Mouse (Mus musculus): ENCODE measurements around the gene Dctn3. TPM values are rescaled to one million over a fixed set of nuclear protein-coding genes. Genes with fewer than 3 reads are reported as not detected.

Gene Dctn3
- polyA plus RNA-seq, 1 experiment = 167 TPM

GRCm38 (mm10) chr4:41679291-41679690 is 43.7 kb downstream of the Dctn3 start:
- 34% methylated on average over 2 of the region's 2 CpGs for WGBS
- peaks cover 64% of the 10 kb centered on the region for H3K4me1 ChIP-seq (ENCODE audit: control insufficient read depth, insufficient read depth, low read length)
- H3K27me3 ChIP-seq (ENCODE audit: control insufficient read depth, insufficient read depth, low read length) = no peaks in the 10 kb centered on the region
- DNase-seq = no peak
- H3K4me3 ChIP-seq (replicated peaks; ENCODE audit: insufficient read depth, low read depth, low read length) = no peak overlapping the region
- H3K27ac ChIP-seq (ENCODE audit: insufficient read depth, low read length) = 0 out of 2 replicates have a peak overlapping the region, but pooled peaks have one; percentile 15
- TF ChIP-seq CTCF (IDR thresholded peaks at IDR 0.05; ENCODE audit: borderline replicate concordance, insufficient read depth, low read depth, low read length) = no peak
- no peak for TF ChIP-seq POLR2A (IDR thresholded peaks at IDR 0.05; ENCODE audit: borderline replicate concordance, insufficient read depth, low read length)

DNA sequence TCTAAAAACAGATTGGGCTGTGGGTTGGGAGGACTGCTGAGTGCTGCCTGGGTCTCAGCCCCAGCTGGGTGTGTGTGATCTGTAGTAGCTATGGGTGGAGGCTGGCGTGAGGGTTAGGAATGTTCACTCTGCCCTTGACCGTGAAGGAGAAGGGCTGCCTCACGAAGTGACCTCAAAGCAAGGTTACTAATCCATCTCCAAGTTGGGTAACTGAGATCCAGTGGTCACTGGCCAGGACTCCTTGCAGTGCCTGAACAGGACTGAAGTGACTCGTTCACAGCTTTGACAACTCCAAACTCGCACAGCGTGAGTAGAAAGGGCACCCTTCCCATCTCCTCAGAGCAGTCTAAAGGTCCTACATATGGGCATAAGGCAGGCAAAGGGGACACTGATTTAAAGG is 44.1 kb downstream of the Dctn3 start:
- 0 out of 2 replicates have a peak overlapping the region, but pooled peaks have one; percentile 15 for H3K27ac ChIP-seq (ENCODE audit: insufficient read depth, low read length)
- TF ChIP-seq POLR2A (IDR thresholded peaks at IDR 0.05; ENCODE audit: borderline replicate concordance, insufficient read depth, low read length) (no peak), CTCF (IDR thresholded peaks at IDR 0.05; ENCODE audit: borderline replicate concordance, insufficient read depth, low read depth, low read length) (no peak)
- H3K4me1 ChIP-seq (ENCODE audit: control insufficient read depth, insufficient read depth, low read length) = peaks cover 64% of the 10 kb centered on the region
- no peak overlapping the region for H3K4me3 ChIP-seq (replicated peaks; ENCODE audit: insufficient read depth, low read depth, low read length)
- WGBS = 57% methylated on average over 6 of the region's 6 CpGs
- no peaks in the 10 kb centered on the region for H3K27me3 ChIP-seq (ENCODE audit: control insufficient read depth, insufficient read depth, low read length)
- no peak for DNase-seq

GRCm38 (mm10) chr4:41677006-41677629 is 45.9 kb downstream of the Dctn3 start:
- Histone ChIP-seq H3K4me3 (replicated peaks; ENCODE audit: insufficient read depth, low read depth, low read length) (no peak overlapping the region), H3K4me1 (ENCODE audit: control insufficient read depth, insufficient read depth, low read length) (peaks cover 66% of the 10 kb centered on the region), H3K27me3 (ENCODE audit: control insufficient read depth, insufficient read depth, low read length) (no peaks in the 10 kb centered on the region), H3K27ac (ENCODE audit: insufficient read depth, low read length) (peak overlapping the region; percentile 35)
- peak; percentile 71 to 82 for DNase-seq
- 12% methylated on average over 13 of the region's 13 CpGs for WGBS
- TF ChIP-seq CTCF (IDR thresholded peaks at IDR 0.05; ENCODE audit: borderline replicate concordance, insufficient read depth, low read depth, low read length) (no peak), POLR2A (IDR thresholded peaks at IDR 0.05; ENCODE audit: borderline replicate concordance, insufficient read depth, low read length) (peak; percentile 15; the same call in 1 of the 2 replicates)

DNA sequence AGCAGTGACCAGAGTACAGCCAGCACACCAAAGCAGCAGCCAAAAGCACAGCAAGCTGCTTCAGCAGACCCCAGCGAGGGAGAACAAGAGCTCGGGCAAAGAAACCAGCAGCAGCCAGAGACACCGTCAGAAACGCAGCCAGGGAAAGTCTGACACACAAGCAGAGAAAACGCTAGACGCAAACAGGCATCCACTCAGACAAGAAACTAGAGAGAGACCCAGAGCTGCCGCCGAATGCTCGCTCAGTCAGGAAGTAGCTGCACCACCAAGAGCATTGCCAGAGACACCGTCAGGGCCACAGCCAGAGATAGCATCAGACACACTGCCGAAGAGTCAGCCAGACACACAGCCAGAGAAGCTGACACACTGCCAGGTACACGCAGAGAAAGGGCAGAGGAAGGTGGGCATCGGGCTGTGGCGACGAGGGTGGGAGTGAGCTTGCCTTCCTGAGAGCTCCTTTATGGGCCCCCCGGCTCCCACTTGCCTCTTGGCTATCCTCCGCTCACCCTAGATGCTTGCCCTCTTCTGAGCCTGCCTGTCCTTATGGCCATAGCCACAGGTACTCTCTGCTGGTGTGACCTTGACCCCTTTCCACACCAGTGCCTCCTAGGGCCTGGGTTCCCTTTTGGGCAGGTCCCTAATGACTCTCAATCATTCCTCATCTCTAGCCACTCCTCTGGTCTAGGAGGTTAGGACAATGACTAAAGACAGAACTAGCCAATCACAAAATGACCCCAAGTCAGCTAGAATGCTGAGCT is 46.5 kb downstream of the Dctn3 start:
- Histone ChIP-seq H3K4me1 (ENCODE audit: control insufficient read depth, insufficient read depth, low read length) (peaks cover 60% of the 10 kb centered on the region), H3K27ac (ENCODE audit: insufficient read depth, low read length) (peak overlapping the region; percentile 35), H3K4me3 (replicated peaks; ENCODE audit: insufficient read depth, low read depth, low read length) (peak overlapping the region; percentile 16), H3K27me3 (ENCODE audit: control insufficient read depth, insufficient read depth, low read length) (no peaks in the 10 kb centered on the region)
- peak; percentile 62 to 70 for DNase-seq
- 7% methylated on average over 17 of the region's 17 CpGs for WGBS
- TF ChIP-seq CTCF (IDR thresholded peaks at IDR 0.05; ENCODE audit: borderline replicate concordance, insufficient read depth, low read depth, low read length) (no peak), POLR2A (IDR thresholded peaks at IDR 0.05; ENCODE audit: borderline replicate concordance, insufficient read depth, low read length) (no peak; the same call in 1 of the 2 replicates)

- Histone ChIP-seq H3K4me1 (ENCODE audit: control insufficient read depth, insufficient read depth, low read length) (peaks cover 38% of the 10 kb centered on the region), H3K27ac (ENCODE audit: insufficient read depth, low read length) (no peak overlapping the region), H3K4me3 (replicated peaks; ENCODE audit: insufficient read depth, low read depth, low read length) (no peak overlapping the region), H3K27me3 (ENCODE audit: control insufficient read depth, insufficient read depth, low read length) (no peaks in the 10 kb centered on the region)
- WGBS = 33% methylated on average over 19 of the region's 19 CpGs
- no peak for DNase-seq
- TF ChIP-seq CTCF (IDR thresholded peaks at IDR 0.05; ENCODE audit: borderline replicate concordance, insufficient read depth, low read depth, low read length) (no peak), POLR2A (IDR thresholded peaks at IDR 0.05; ENCODE audit: borderline replicate concordance, insufficient read depth, low read length) (no peak)
These were observed 49.8 kb downstream of the Dctn3 start for GRCm38 (mm10) chr4:41673186-41673585.

DNA sequence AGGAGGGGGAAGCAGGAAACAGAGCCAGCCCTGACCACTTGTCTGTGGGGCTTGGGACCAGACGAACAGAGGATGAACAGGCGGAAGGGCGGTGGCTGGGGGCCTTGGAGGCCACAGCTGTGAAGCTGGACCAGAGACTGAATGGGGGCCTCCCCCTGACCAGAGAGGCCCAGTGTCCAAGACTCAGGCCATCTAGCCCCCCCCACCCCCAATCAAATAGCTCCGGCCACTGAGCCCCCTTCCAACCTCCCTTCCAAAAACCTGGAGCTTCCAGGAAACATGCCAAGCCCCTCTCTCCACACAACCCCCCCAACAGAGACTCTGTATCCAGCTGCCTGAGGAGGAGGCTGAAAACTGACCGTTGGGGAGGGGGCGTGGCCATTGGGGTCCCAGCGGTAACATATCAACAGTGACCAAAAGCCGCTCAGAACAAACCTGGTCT is 50.4 kb downstream of the Dctn3 start:
- peaks cover 36% of the 10 kb centered on the region for H3K4me1 ChIP-seq (ENCODE audit: control insufficient read depth, insufficient read depth, low read length)
- no peaks in the 10 kb centered on the region for H3K27me3 ChIP-seq (ENCODE audit: control insufficient read depth, insufficient read depth, low read length)
- no peak for TF ChIP-seq CTCF (IDR thresholded peaks at IDR 0.05; ENCODE audit: borderline replicate concordance, insufficient read depth, low read depth, low read length)
- TF ChIP-seq POLR2A (IDR thresholded peaks at IDR 0.05; ENCODE audit: borderline replicate concordance, insufficient read depth, low read length) = no peak
- H3K27ac ChIP-seq (ENCODE audit: insufficient read depth, low read length) = no peak overlapping the region
- 49% methylated on average over 8 of the region's 8 CpGs for WGBS
- no peak for DNase-seq
- no peak overlapping the region for H3K4me3 ChIP-seq (replicated peaks; ENCODE audit: insufficient read depth, low read depth, low read length)

DNA sequence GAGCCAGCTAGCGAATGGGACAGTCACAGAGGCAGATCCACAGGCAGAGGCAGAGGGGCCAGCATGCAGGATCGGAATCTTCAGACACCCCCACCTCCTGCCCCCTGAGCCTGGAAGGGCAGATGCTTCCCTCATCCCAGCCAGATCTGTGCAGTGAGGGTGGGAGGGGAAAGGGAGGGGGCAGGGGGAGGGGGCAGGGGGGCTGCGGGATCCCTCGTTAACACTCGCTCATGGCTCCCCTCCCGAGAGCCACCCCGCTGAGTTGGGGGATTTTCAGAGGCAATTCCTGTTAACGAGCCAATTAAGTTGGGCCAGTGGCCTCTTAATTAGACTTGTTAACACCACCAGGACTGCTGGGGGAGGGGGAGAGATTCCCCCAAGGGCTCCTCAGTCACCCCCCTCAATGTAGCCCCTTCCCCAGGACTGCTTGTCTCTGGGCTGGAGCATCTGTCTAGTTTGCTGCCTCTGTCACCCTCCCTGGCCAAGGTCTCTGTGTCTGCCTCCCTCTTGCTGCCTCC is 50.9 kb downstream of the Dctn3 start:
- no peak for TF ChIP-seq CTCF (IDR thresholded peaks at IDR 0.05; ENCODE audit: borderline replicate concordance, insufficient read depth, low read depth, low read length)
- H3K27ac ChIP-seq (ENCODE audit: insufficient read depth, low read length) = no peak overlapping the region

More for the DNA sequence above, 50.9 kb downstream of the Dctn3 start:
- no peaks in the 10 kb centered on the region for H3K27me3 ChIP-seq (ENCODE audit: control insufficient read depth, insufficient read depth, low read length)
- no peak overlapping the region for H3K4me3 ChIP-seq (replicated peaks; ENCODE audit: insufficient read depth, low read depth, low read length)
- WGBS = 24% methylated on average over 8 of the region's 8 CpGs
- H3K4me1 ChIP-seq (ENCODE audit: control insufficient read depth, insufficient read depth, low read length) = peaks cover 31% of the 10 kb centered on the region
- no peak for DNase-seq
